Mouse (Mus musculus): ENCODE measurements around the gene Foxi3.

GRCm38 (mm10) chr6:70955841-70956240, 490 bp upstream of the Foxi3 start:
- TF ChIP-seq CTCF (IDR thresholded peaks at IDR 0.05; ENCODE audit: extremely low read depth, insufficient read length, insufficient replicate concordance, low read depth, low read length) (no peak), POLR2A (IDR thresholded peaks at IDR 0.05; ENCODE audit: low read depth, low read length) (no peak)

Measured in small intestine, adult 2 months (tissue).